Mouse (Mus musculus): ENCODE results near the gene Dusp18. TPM values are rescaled to one million over a fixed set of nuclear protein-coding genes. Genes with fewer than 3 reads are reported as not detected.

Dusp18 gene
- 6.8 and 7.6 TPM in 2 replicates for polyA plus RNA-seq (2012; rRNA removed)

GRCm38 (mm10) chr11:3894406-3895281 lies at the start of gene Dusp18, which contains the start of gene 4921536K21Rik:
Gene Dusp18 (plus strand): TSS chr11:3895240.
Gene 4921536K21Rik (minus strand): TSS chr11:3895098.

GRCm38 (mm10) chr11:3863454-3864112 lies 31.5 kb upstream of the Dusp18 start, which contains the start of gene Osbp2:
Gene Osbp2 (minus strand): TSS chr11:3863903.

GRCm38 (mm10) chr11:3914109-3914840 lies 19.2 kb downstream of the Dusp18 start, which contains the start of gene Slc35e4:
Gene Slc35e4 (minus strand): TSS chr11:3914664.

GRCm38 (mm10) chr11:3931511-3932211 lies 36.6 kb downstream of the Dusp18 start, which contains the start of gene Tcn2:
Gene Tcn2 (minus strand): TSS chr11:3932159.

Other genes starting within 250 kb of the Dusp18 start
- gene Morc2a, start 246.0 kb upstream of the Dusp18 start, polyA plus RNA-seq (2012; rRNA removed) = 5.3 and 6.9 TPM in 2 replicates
- gene Osbp2, start 31.3 kb upstream of the Dusp18 start, polyA plus RNA-seq (2012; rRNA removed) = 0.39 and 0.55 TPM in 2 replicates
- 0.67 and 0.97 TPM in 2 replicates for gene 4921536K21Rik, start 142 bp upstream of the Dusp18 start, polyA plus RNA-seq (2012; rRNA removed)
- 22.2 and 26.5 TPM in 2 replicates for gene Slc35e4, start 19.4 kb downstream of the Dusp18 start, polyA plus RNA-seq (2012; rRNA removed)
- gene Tcn2, start 36.9 kb downstream of the Dusp18 start, polyA plus RNA-seq (2012; rRNA removed) = 111 and 118 TPM in 2 replicates
- gene Pes1, start 68.7 kb downstream of the Dusp18 start, polyA plus RNA-seq (2012; rRNA removed) = 25.5 and 26.9 TPM in 2 replicates
- gene 4930556J24Rik, start 81.5 kb downstream of the Dusp18 start, polyA plus RNA-seq (2012; rRNA removed) = not detected in 2 replicates
- gene Gal3st1, start 88.4 kb downstream of the Dusp18 start, polyA plus RNA-seq (2012; rRNA removed) = 138 and 161 TPM in 2 replicates
- gene Sec14l4, start 136.2 kb downstream of the Dusp18 start, polyA plus RNA-seq (2012; rRNA removed) = 0.30 and 0.40 TPM in 2 replicates
- not detected in 2 replicates for gene Sec14l3, start 169.6 kb downstream of the Dusp18 start, polyA plus RNA-seq (2012; rRNA removed)
- gene Mtfp1, start 200.2 kb downstream of the Dusp18 start, polyA plus RNA-seq (2012; rRNA removed) = 18.6 and 19.6 TPM in 2 replicates
- 1.8 and 2.2 TPM in 2 replicates for gene Sec14l2, start 228.2 kb downstream of the Dusp18 start, polyA plus RNA-seq (2012; rRNA removed)
- 20.2 and 23.7 TPM in 2 replicates for gene Rnf215, start 240.0 kb downstream of the Dusp18 start, polyA plus RNA-seq (2012; rRNA removed)

Measured in colon, adult 2 months (tissue).